Mouse (Mus musculus) olfactory bulb, adult 2 months (tissue): Measurements from ENCODE around the gene Mansc1.

ENCODE experiments used
- CTCF ChIP-seq: fragments of 200-500 bp; IDR thresholded peaks from 2 replicates; pipeline ENCODE4 v1.5.1; 2012; ENCODE audit warnings: low read depth, mild to moderate bottlenecking, low read length, moderate library complexity; ENCODE audit not compliant: insufficient read depth
- POLR2A ChIP-seq: fragments of 200-500 bp; IDR thresholded peaks from 2 replicates; pipeline ENCODE4 v1.6.1; 2012; ENCODE audit warnings: mild to moderate bottlenecking, low read depth, low read length, moderate library complexity; ENCODE audit not compliant: insufficient read depth

DNA sequence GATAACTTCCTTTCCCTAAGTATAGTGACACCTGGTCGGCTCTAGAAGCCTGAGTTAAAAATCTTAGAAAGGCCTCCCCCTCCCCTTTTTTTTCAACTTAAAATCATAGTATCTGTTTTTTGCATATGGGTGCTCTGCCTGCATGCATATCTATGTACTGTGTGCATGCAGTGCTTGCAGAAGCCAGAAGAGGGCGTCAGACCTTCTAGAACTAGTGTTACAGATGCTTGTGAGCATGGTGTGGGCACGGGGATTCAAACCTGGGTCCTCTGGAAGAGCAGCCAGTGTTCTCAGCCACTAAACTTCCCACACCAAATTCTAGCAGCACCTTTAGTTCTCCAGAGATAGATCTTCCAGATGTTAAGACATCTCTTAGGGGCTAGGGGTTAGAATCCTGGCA, 14.7 kb downstream of the Mansc1 start:
- TF ChIP-seq CTCF (no peak), POLR2A (no peak)
